Mouse (Mus musculus): ENCODE data around the gene Bod1l. TPM values are rescaled to one million over a fixed set of nuclear protein-coding genes. Genes with fewer than 3 reads are reported as not detected.

The Bod1l gene
- polyA plus RNA-seq, 1 experiment from 2014 or later, result 21.0 TPM

DNA sequence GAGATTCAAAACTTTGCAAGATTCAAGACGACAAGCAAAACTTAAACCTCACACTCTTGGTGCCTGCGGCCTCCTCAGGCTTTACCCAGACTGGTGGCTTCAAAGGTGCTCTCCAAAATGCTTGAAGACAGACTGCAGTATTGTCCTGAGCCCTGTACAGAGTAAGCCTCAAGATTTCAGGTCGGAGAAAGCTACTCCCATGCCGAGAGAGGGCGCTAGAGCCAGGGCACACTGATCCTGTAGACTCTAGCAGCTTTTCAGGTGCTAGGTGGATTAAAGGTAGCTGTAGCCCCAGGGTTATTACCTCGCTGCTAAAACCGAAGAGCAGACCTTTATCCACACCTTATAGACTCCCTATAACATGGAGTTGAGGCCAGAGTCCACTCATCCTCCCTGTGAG, 99.9 kb downstream of the Bod1l start:
- Histone ChIP-seq H3K27ac (ENCODE audit: low read depth, low read length) (no peak overlapping the region), H3K4me3 (ENCODE audit: low read depth, low read length) (no peak overlapping the region), H3K9ac (ENCODE audit: low read depth, low read length) (no peak overlapping the region), H3K36me3 (ENCODE audit: control insufficient read depth, insufficient read depth, low read length) (no peaks in the 10 kb centered on the region), H3K9me3 (ENCODE audit: control insufficient read depth, low read length) (no peaks in the 10 kb centered on the region), H3K4me2 (no peak overlapping the region), H3K27me3 (replicated peaks; ENCODE audit: control insufficient read depth, insufficient read depth, low read length) (peaks cover 51% of the 10 kb centered on the region), H3K4me1 (replicated peaks; ENCODE audit: control insufficient read depth, insufficient read depth, low read length) (no peaks in the 10 kb centered on the region)
- 9% methylated on average over 7 of the region's 7 CpGs for WGBS
- DNase-seq (ENCODE audit: low spot score) (no peak), ATAC-seq (replicated peaks; ENCODE audit: low FRiP score) (no peak)

DNA sequence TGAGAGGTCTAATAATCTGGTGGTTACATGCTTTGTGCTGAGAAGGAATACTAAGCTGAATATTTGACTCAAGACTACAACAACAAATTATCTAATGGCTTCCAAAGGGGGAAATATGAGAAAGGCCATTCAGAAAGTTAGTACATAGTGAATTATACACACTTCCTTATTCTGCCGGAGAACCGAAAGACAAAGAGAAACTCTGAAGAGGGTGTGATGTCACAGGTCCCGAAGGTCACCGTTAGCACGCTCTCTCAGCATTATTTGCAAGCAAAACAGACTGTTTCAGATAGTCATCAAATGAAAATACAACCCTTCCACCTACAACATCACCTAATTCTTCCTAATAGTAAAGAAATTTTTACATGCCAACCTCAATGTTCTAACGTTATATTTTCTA, 105.3 kb downstream of the Bod1l start:
- H3K9me3 ChIP-seq (ENCODE audit: control insufficient read depth, low read length), result no peaks in the 10 kb centered on the region
- peaks cover 4% of the 10 kb centered on the region for H3K27me3 ChIP-seq (replicated peaks; ENCODE audit: control insufficient read depth, insufficient read depth, low read length)
- no peaks in the 10 kb centered on the region for H3K36me3 ChIP-seq (ENCODE audit: control insufficient read depth, insufficient read depth, low read length)
- H3K4me1 ChIP-seq (replicated peaks; ENCODE audit: control insufficient read depth, insufficient read depth, low read length), result no peaks in the 10 kb centered on the region
- 49% methylated on average over 6 of the region's 6 CpGs for WGBS
- no peak overlapping the region for H3K27ac ChIP-seq (ENCODE audit: low read depth, low read length)
- DNase-seq (ENCODE audit: low spot score), result no peak
- no peak for ATAC-seq (replicated peaks; ENCODE audit: low FRiP score)
- H3K4me3 ChIP-seq (ENCODE audit: low read depth, low read length), result no peak overlapping the region
- no peak overlapping the region for H3K4me2 ChIP-seq
- no peak overlapping the region for H3K9ac ChIP-seq (ENCODE audit: low read depth, low read length)

Small RNAs within 50 kb of the gene (microRNA-seq; reads per million reads assigned to microRNA genes)
- gene Mir6414 (ENCODE audit: borderline number of aligned reads), result not detected

Other genes with a start within 250 kb of the Bod1l start
- gene Rab28, start 136.2 kb downstream of the Bod1l start, polyA plus RNA-seq (2014; fragmentation: Nextera tagmentation; extraction: Ambion mirVana), result 43.8 and 50.4 TPM in 2 replicates
- gene Nkx3-2, start 79.8 kb downstream of the Bod1l start, polyA plus RNA-seq (2014; fragmentation: Nextera tagmentation; extraction: Ambion mirVana), result 0.34 and 0.47 TPM in 2 replicates
- not detected in 2 replicates for gene Gm16223, start 223.6 kb upstream of the Bod1l start, polyA plus RNA-seq (2014; fragmentation: Nextera tagmentation; extraction: Ambion mirVana)